Mouse (Mus musculus) E14TG2a.4 (cell line): ENCODE data around the gene Serac1.

Experiments
- CTCF ChIP-seq: conservative IDR thresholded peaks from 2 replicates; pipeline ENCODE4 v1.5.1; 2014; ENCODE audit warnings: low read length
- NANOG ChIP-seq: IDR thresholded peaks from 2 replicates; pipeline ENCODE4 v1.6.1; 2014; ENCODE audit warnings: borderline replicate concordance, low read length, mixed read lengths
- POU5F1 ChIP-seq: IDR thresholded peaks from 2 replicates; pipeline ENCODE4 v1.6.1; 2014; ENCODE audit warnings: low read length, borderline replicate concordance

- TF ChIP-seq CTCF (no peak), NANOG (no peak), POU5F1 (no peak)
These were observed 37.7 kb upstream of the Serac1 start for GRCm38 (mm10) chr17:6117148-6117725.
